Mouse (Mus musculus): Measurements from ENCODE around the gene Atp5l. TPM values are rescaled to one million over a fixed set of nuclear protein-coding genes. Genes with fewer than 3 reads are reported as not detected.

Gene Atp5l
- total and polyA plus RNA-seq, 2 experiments from 2014 or later, result 217 to 1,065 TPM

- Histone ChIP-seq H3K27me3 (ENCODE audit: insufficient read depth, low read length) (no peaks in the 10 kb centered on the region), H3K4me2 (ENCODE audit: low read depth, low read length) (peak overlapping the region; percentile 79), H3K9ac (replicated peaks; ENCODE audit: low read length) (peak overlapping the region; percentile 96), H3K27ac (peak overlapping the region; percentile 90; the same call in 1 of the 2 replicates), H3K4me1 (ENCODE audit: insufficient read depth, low read length) (peaks cover 10% of the 10 kb centered on the region; the same call in 1 of the 2 replicates), H3K9me3 (ENCODE audit: low read length) (no peaks in the 10 kb centered on the region), H3K36me3 (ENCODE audit: insufficient read depth, low read length) (no peaks in the 10 kb centered on the region; the same call in 1 of the 2 replicates), H3K4me3 (ENCODE audit: low read length) (peak overlapping the region; percentile 96)
- DNase-seq (ENCODE audit: low spot score), result no peak
- no peak for ATAC-seq
- TF ChIP-seq CTCF (IDR thresholded peaks at IDR 0.05; ENCODE audit: low read depth), result no peak
- WGBS, result 39% methylated on average over 2 of the region's 2 CpGs
Measured at GRCm38 (mm10) chr9:44919606-44920005, 936 bp downstream of the Atp5l start.

DNA sequence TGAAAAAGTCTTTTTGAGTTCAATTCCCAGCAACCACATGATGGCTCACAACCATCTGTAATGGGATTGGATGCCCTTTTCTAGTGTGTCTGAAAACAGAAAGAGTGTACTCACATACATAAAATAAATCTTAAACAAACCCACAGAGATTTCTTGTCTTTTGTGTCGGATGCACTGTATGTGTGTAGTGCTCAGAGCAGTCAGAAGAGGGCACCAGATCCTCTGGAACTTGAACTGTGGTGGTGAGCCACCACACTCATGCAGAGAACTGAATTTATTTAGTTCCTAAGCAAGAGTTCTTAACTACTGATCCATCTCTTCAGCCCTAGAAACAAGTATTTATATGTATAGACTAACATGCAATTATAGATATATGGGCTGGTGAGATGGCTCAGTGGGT, 4.3 kb downstream of the Atp5l start:
- Histone ChIP-seq H3K36me3 (ENCODE audit: insufficient read depth, low read length) (0 out of 2 replicates have a peak, but pooled peaks cover 6% of the 10 kb centered on the region), H3K9me3 (ENCODE audit: low read length) (no peaks in the 10 kb centered on the region), H3K4me2 (ENCODE audit: low read depth, low read length) (no peak overlapping the region), H3K4me3 (ENCODE audit: low read length) (no peak overlapping the region), H3K9ac (replicated peaks; ENCODE audit: low read length) (no peak overlapping the region), H3K4me1 (ENCODE audit: insufficient read depth, low read length) (peaks cover 10% of the 10 kb centered on the region; the same call in 1 of the 2 replicates), H3K27me3 (ENCODE audit: insufficient read depth, low read length) (no peaks in the 10 kb centered on the region), H3K27ac (no peak overlapping the region)
- ATAC-seq, result no peak
- peak; percentile 66 for TF ChIP-seq CTCF (IDR thresholded peaks at IDR 0.05; ENCODE audit: low read depth)
- WGBS, result 38% methylated on average over 1 of the region's 1 CpGs
- peak; percentile 50 for DNase-seq (ENCODE audit: low spot score)

DNA sequence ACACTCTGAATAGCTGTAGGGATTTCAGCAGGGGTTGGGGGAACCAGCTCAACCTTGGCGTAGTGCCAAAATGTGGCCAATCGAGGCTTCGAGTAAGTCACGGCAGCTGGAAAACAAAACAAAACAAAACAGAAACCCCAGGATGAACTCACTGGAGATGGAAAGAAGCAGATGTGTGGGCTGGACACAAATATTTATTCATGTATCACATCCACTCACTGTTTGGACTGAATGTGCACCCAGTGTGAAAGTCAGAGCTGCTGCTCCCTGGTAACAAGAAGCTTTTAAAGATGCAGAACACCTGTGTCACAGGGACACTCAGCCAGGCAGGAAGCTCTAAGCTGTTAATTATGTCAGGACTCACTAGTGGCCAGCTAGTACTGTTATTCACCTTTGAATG, 5.8 kb downstream of the Atp5l start:
- TF ChIP-seq CTCF (IDR thresholded peaks at IDR 0.05; ENCODE audit: low read depth), result no peak
- no peak overlapping the region for H3K4me3 ChIP-seq (ENCODE audit: low read length)
- H3K9ac ChIP-seq (replicated peaks; ENCODE audit: low read length), result no peak overlapping the region
- no peaks in the 10 kb centered on the region for H3K9me3 ChIP-seq (ENCODE audit: low read length)
- WGBS, result 33% methylated on average over 4 of the region's 4 CpGs
- peaks cover 10% of the 10 kb centered on the region; the same call in 1 of the 2 replicates for H3K4me1 ChIP-seq (ENCODE audit: insufficient read depth, low read length)
- H3K27me3 ChIP-seq (ENCODE audit: insufficient read depth, low read length), result no peaks in the 10 kb centered on the region
- 0 out of 2 replicates have a peak, but pooled peaks cover 8% of the 10 kb centered on the region for H3K36me3 ChIP-seq (ENCODE audit: insufficient read depth, low read length)
- H3K4me2 ChIP-seq (ENCODE audit: low read depth, low read length), result no peak overlapping the region
- DNase-seq (ENCODE audit: low spot score) (no peak), ATAC-seq (no peak)
- H3K27ac ChIP-seq, result no peak overlapping the region

GRCm38 (mm10) chr9:44911365-44911764, 9.2 kb downstream of the Atp5l start:
- H3K27ac ChIP-seq, result no peak overlapping the region
- no peak overlapping the region for H3K4me2 ChIP-seq (ENCODE audit: low read depth, low read length)
- ATAC-seq (no peak), DNase-seq (ENCODE audit: low spot score) (no peak)
- H3K9ac ChIP-seq (replicated peaks; ENCODE audit: low read length), result no peak overlapping the region
- no peaks in the 10 kb centered on the region for H3K27me3 ChIP-seq (ENCODE audit: insufficient read depth, low read length)
- H3K36me3 ChIP-seq (ENCODE audit: insufficient read depth, low read length), result 0 out of 2 replicates have a peak, but pooled peaks cover 8% of the 10 kb centered on the region
- H3K4me3 ChIP-seq (ENCODE audit: low read length), result no peak overlapping the region
- no peaks in the 10 kb centered on the region for H3K9me3 ChIP-seq (ENCODE audit: low read length)
- WGBS, result 95% methylated on average over 4 of the region's 4 CpGs
- H3K4me1 ChIP-seq (ENCODE audit: insufficient read depth, low read length), result peaks cover 3% of the 10 kb centered on the region; the same call in 1 of the 2 replicates
- TF ChIP-seq CTCF (IDR thresholded peaks at IDR 0.05; ENCODE audit: low read depth), result no peak

DNA sequence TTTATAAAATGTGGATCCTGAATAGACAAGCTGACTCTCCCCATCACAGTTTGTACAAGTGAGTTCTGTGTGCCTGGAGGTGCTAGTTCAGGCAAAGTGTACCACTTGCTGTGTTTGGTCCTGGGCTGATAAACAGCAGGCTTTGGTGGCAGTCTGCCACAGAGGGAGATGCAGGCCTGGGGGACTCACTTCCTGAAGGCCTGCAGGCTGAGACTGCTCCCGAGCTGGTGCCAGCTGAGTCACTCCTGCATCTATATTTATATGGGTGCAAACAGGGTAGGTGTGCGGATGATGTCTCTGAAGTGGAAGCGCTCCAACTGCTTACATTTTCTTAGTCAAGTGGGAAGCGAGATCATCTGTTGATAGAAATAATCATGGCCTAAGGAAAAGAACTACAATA, 14.9 kb downstream of the Atp5l start:
- no peak for ATAC-seq
- Histone ChIP-seq H3K4me3 (ENCODE audit: low read length) (no peak overlapping the region), H3K27me3 (ENCODE audit: insufficient read depth, low read length) (no peaks in the 10 kb centered on the region), H3K4me2 (ENCODE audit: low read depth, low read length) (no peak overlapping the region), H3K27ac (no peak overlapping the region), H3K36me3 (ENCODE audit: insufficient read depth, low read length) (no peaks in the 10 kb centered on the region), H3K9ac (replicated peaks; ENCODE audit: low read length) (no peak overlapping the region), H3K4me1 (ENCODE audit: insufficient read depth, low read length) (no peaks in the 10 kb centered on the region), H3K9me3 (ENCODE audit: low read length) (no peaks in the 10 kb centered on the region)
- TF ChIP-seq CTCF (IDR thresholded peaks at IDR 0.05; ENCODE audit: low read depth), result no peak
- WGBS, result 75% methylated on average over 4 of the region's 4 CpGs
- no peak for DNase-seq (ENCODE audit: low spot score)

DNA sequence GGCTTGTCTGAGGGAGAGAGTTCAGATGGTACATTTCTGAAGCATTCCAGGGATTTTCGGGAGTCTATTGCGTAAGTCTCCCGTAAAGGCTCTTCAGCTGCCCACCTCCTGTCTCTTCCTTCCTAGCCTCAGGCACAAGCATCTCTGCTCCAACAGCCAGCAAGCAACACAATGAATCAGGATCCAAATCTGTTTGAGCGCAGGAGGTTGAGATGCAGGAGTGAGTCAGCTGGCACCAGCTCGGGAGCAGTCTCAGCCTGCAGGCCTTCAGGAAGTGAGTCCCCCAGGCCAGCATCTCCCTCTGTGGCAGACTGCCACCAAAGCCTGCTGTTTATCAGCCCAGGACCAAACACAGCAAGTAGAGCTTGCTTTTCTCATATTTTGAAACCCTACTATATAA, 15.6 kb downstream of the Atp5l start:
- Histone ChIP-seq H3K9me3 (ENCODE audit: low read length) (no peaks in the 10 kb centered on the region), H3K4me2 (ENCODE audit: low read depth, low read length) (no peak overlapping the region), H3K9ac (replicated peaks; ENCODE audit: low read length) (no peak overlapping the region), H3K27ac (no peak overlapping the region), H3K27me3 (ENCODE audit: insufficient read depth, low read length) (no peaks in the 10 kb centered on the region), H3K4me1 (ENCODE audit: insufficient read depth, low read length) (no peaks in the 10 kb centered on the region), H3K36me3 (ENCODE audit: insufficient read depth, low read length) (no peaks in the 10 kb centered on the region), H3K4me3 (ENCODE audit: low read length) (no peak overlapping the region)
- no peak for ATAC-seq
- no peak for DNase-seq (ENCODE audit: low spot score)
- WGBS, result 58% methylated on average over 5 of the region's 5 CpGs
- TF ChIP-seq CTCF (IDR thresholded peaks at IDR 0.05; ENCODE audit: low read depth), result no peak

DNA sequence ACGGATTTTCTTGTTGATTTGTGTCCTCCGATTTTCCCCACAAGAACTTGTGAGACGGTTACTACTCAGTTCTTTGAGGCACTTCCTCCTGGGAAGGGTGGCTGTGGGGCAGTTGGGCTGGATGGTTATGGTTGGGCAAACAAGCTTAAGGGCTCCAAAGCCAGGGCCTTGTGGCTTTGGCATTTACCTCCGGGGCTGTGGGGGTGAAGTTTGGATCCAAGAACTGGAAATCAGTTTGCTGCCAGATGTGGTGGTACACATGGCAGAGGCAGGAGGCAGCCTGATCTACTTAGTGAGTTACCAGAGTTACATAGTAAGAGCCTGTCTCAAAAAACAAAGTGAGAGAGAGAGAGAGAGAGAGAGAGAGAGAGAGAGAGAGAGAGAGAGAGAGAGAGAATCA, 16.7 kb downstream of the Atp5l start:
- H3K9me3 ChIP-seq (ENCODE audit: low read length), result no peaks in the 10 kb centered on the region
- H3K27ac ChIP-seq, result no peak overlapping the region
- H3K4me1 ChIP-seq (ENCODE audit: insufficient read depth, low read length), result no peaks in the 10 kb centered on the region
- H3K4me2 ChIP-seq (ENCODE audit: low read depth, low read length), result no peak overlapping the region
- H3K27me3 ChIP-seq (ENCODE audit: insufficient read depth, low read length), result no peaks in the 10 kb centered on the region
- DNase-seq (ENCODE audit: low spot score), result no peak
- no peak overlapping the region for H3K4me3 ChIP-seq (ENCODE audit: low read length)
- H3K36me3 ChIP-seq (ENCODE audit: insufficient read depth, low read length), result no peaks in the 10 kb centered on the region
- H3K9ac ChIP-seq (replicated peaks; ENCODE audit: low read length), result no peak overlapping the region
- no peak for TF ChIP-seq CTCF (IDR thresholded peaks at IDR 0.05; ENCODE audit: low read depth)
- ATAC-seq, result no peak
- 89% methylated on average over 4 of the region's 4 CpGs for WGBS

Measured in hindbrain, postnatal 0 days (tissue).